Mouse (Mus musculus) midbrain, embryonic 15.5 days (tissue): ENCODE data around the gene Ceacam19. TPM values are rescaled to one million over a fixed set of nuclear protein-coding genes. Genes with fewer than 3 reads are reported as not detected.

Experiments
- polyA plus RNA-seq: library from polyadenylated mRNA; unstranded; fragments of >200 nt; fragmentation: Nextera tagmentation; extraction: Ambion mirVana; gene quantifications from 2 replicates; pipeline ENCODE4 v1.2.1, GENCODE M21; 2015

Gene Ceacam19
- polyA plus RNA-seq, 1 experiment from 2014 or later: not detected

Other genes starting within 250 kb of the Ceacam19 start
- 129 and 135 TPM in 2 replicates for gene Clptm1, start 222.9 kb downstream of the Ceacam19 start, polyA plus RNA-seq
- gene Apoc2, start 210.0 kb downstream of the Ceacam19 start, polyA plus RNA-seq: 1.2 TPM in 1 of 2 replicates, not detected in the other
- gene Gm44805, start 206.5 kb downstream of the Ceacam19 start, polyA plus RNA-seq: not detected in 2 replicates
- gene Apoc4, start 206.5 kb downstream of the Ceacam19 start, polyA plus RNA-seq: not detected in 2 replicates
- 1.5 and 1.6 TPM in 2 replicates for gene Apoc1, start 195.3 kb downstream of the Ceacam19 start, polyA plus RNA-seq
- gene Apoe, start 188.8 kb downstream of the Ceacam19 start, polyA plus RNA-seq: 385 and 514 TPM in 2 replicates
- 139 and 156 TPM in 2 replicates for gene Tomm40, start 172.5 kb downstream of the Ceacam19 start, polyA plus RNA-seq
- gene Nectin2, start 137.5 kb downstream of the Ceacam19 start, polyA plus RNA-seq: 56.3 and 60.8 TPM in 2 replicates
- 12.4 and 13.8 TPM in 2 replicates for gene Bcam, start 116.9 kb downstream of the Ceacam19 start, polyA plus RNA-seq
- 0.40 and 0.57 TPM in 2 replicates for gene Cblc, start 91.2 kb downstream of the Ceacam19 start, polyA plus RNA-seq
- gene Bcl3, start 65.2 kb downstream of the Ceacam19 start, polyA plus RNA-seq: 0.89 and 1.7 TPM in 2 replicates
- 15.2 and 15.4 TPM in 2 replicates for gene Gm19345, start 36.0 kb downstream of the Ceacam19 start, polyA plus RNA-seq
- 1.1 and 1.2 TPM in 2 replicates for gene Ceacam16, start 26.7 kb downstream of the Ceacam19 start, polyA plus RNA-seq
- 11.5 and 12.6 TPM in 2 replicates for gene Pvr, start 33.2 kb upstream of the Ceacam19 start, polyA plus RNA-seq
- not detected in 2 replicates for gene Igsf23, start 62.8 kb upstream of the Ceacam19 start, polyA plus RNA-seq
- not detected in 2 replicates for gene Ceacam20, start 77.4 kb upstream of the Ceacam19 start, polyA plus RNA-seq
- gene Nlrp9b, start 103.5 kb upstream of the Ceacam19 start, polyA plus RNA-seq: not detected in 2 replicates
- gene Vmn1r91, start 211.7 kb upstream of the Ceacam19 start, polyA plus RNA-seq: not detected in 2 replicates
- gene Gm16442, start 234.6 kb upstream of the Ceacam19 start, polyA plus RNA-seq: not detected in 2 replicates